Mouse (Mus musculus) ES-E14 (cell line): ENCODE results near the gene Polr3b. TPM values are rescaled to one million over a fixed set of nuclear protein-coding genes. Genes with fewer than 3 reads are reported as not detected.

Experiments
- DNase-seq: peaks from one replicate; pipeline ENCODE4 v3.0.0-alpha.2; 2013; ENCODE audit warnings: low read depth, low spot score
- H3K27ac ChIP-seq: 2 replicates; pipeline ENCODE4 v1.5.1; 2012; ENCODE audit warnings: low read depth, mild to moderate bottlenecking, low read length, moderate library complexity, mixed read lengths; ENCODE audit not compliant: poor library complexity, insufficient read depth, severe bottlenecking
- H3K36me3 ChIP-seq: 2 replicates; pipeline ENCODE4 v1.6.1; 2012; ENCODE audit warnings: mild to moderate bottlenecking, low read length, moderate library complexity, mixed read lengths; ENCODE audit not compliant: control insufficient read depth, poor library complexity, insufficient read depth, severe bottlenecking
- H3K4me1 ChIP-seq, 2 experiments: fragments of 150-350 bp in 1 of 2; sonication (generic) in 1 of 2; 2 replicates each; pipeline ENCODE4 v1.6.1; 2012; ENCODE audit warnings: low read length in 2 of 2, mild to moderate bottlenecking in 1 of 2, mixed read lengths in 1 of 2; ENCODE audit not compliant: control insufficient read depth in 2 of 2, insufficient read depth in 2 of 2, poor library complexity in 1 of 2
- H3K4me3 ChIP-seq, 2 experiments: fragments of 150-350 bp in 1 of 2; sonication (generic) in 1 of 2; 2 replicates each; pipeline ENCODE4 v1.5.1; 2012; ENCODE audit warnings: low read length in 2 of 2, low read depth in 1 of 2, mild to moderate bottlenecking in 1 of 2, mixed read lengths in 1 of 2; ENCODE audit not compliant: insufficient read depth in 1 of 2, poor library complexity in 1 of 2, severe bottlenecking in 1 of 2
- H3K9ac ChIP-seq: 2 replicates; pipeline ENCODE4 v1.6.1; 2012; ENCODE audit warnings: low read depth, mild to moderate bottlenecking, low read length, mixed read lengths; ENCODE audit not compliant: poor library complexity, insufficient read depth, severe bottlenecking
- H3K9me3 ChIP-seq: fragments of 150-350 bp; sonication (generic); 2 replicates; pipeline ENCODE4 v1.6.1; 2012; ENCODE audit warnings: low read depth, mild to moderate bottlenecking, low read length; ENCODE audit not compliant: control insufficient read depth, insufficient read depth
- CHD2 ChIP-seq: IDR thresholded peaks from 2 replicates; pipeline ENCODE4 v1.6.1; 2014; ENCODE audit warnings: mild to moderate bottlenecking, low read depth, low read length, inconsistent platforms
- HCFC1 ChIP-seq: IDR thresholded peaks from 2 replicates; pipeline ENCODE4 v1.6.1; 2012; ENCODE audit warnings: low read length, inconsistent platforms, borderline replicate concordance; ENCODE audit not compliant: insufficient read depth
- MAFK ChIP-seq: IDR thresholded peaks from 2 replicates; pipeline ENCODE4 v1.6.1; 2014; ENCODE audit warnings: mild to moderate bottlenecking, low read depth, low read length, inconsistent platforms; ENCODE audit not compliant: insufficient read depth
- ZC3H11A ChIP-seq: IDR thresholded peaks from 2 replicates; pipeline ENCODE4 v1.6.1; 2012; ENCODE audit warnings: low read depth, mild to moderate bottlenecking, inconsistent platforms, low read length, borderline replicate concordance
- ZNF384 ChIP-seq: IDR thresholded peaks from 2 replicates; pipeline ENCODE4 v1.6.1; 2012; ENCODE audit warnings: low read depth, low read length, inconsistent platforms
- in situ Hi-C, 2 experiments: fragments of 600-800 bp; cut with MboI; formaldehyde crosslinking; loops; one replicate each; pipeline ENCODE4 v1.15.1; 2025; ENCODE audit warnings: low sequenced_read_pairs in 2 of 2, inconsistent platforms in 1 of 2; ENCODE audit not compliant: unreplicated experiment in 2 of 2
- total RNA-seq: library from RNA; depleted of rRNA; stranded (reverse); fragments of 300-350 nt; gene quantifications from 2 replicates; pipeline ENCODE4 v1.2.3, GENCODE M21; 2012; rRNA removed

Gene Polr3b
- total RNA-seq, 1 experiment: 29.2 TPM

DNA sequence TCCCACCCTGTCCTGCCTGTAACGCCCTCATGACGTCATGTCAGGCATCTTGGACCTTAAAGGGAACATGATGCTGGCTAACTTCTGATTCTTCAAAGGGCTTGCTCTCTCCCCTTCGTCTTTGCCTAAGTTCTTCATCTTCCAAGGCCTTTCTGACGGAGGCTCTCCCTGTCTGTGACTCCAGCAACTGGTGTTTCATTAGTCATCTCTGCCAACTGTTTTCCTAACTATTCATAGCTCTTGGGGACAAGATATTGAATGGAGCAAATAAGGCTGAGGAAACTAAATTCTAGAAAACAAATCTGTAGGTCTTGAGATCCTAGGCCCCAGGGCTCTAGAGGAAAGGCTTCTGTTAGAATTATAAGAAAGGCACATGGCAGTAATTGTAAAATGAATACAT lies 151.8 kb downstream of the Polr3b start:
- H3K36me3 ChIP-seq: no peaks in the 10 kb centered on the region
- in situ Hi-C loops: no loop called here
- TF ChIP-seq ZNF384: no peak
- no peak for TF ChIP-seq ZC3H11A
- TF ChIP-seq MAFK: no peak
- no peak for TF ChIP-seq HCFC1
- no peak for TF ChIP-seq CHD2

DNA sequence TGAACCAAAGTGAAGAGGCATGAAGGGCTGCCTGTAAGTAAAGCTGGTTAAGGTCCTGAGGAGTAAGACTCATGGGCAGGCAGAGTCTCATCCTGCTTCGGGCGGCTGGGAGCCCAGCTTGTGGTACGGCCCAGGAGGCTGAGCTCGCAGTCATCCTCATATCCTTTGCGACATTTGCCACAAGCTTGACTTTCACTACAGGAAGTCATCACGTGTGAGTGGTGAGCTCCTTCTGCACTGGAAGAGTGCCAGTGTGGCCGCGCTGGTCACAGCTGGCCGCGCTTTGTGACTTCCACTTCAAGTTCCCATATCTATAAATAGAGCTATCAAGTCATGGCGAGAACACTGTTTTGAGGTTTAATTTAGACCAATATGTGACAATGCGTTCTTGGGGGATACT lies 152.5 kb downstream of the Polr3b start:
- in situ Hi-C loops: no loop called here
- no peak overlapping the region for H3K27ac ChIP-seq
- H3K4me1 ChIP-seq: no peaks in the 10 kb centered on the region
- TF ChIP-seq MAFK (no peak), HCFC1 (no peak), ZC3H11A (no peak), ZNF384 (no peak), CHD2 (no peak)
- no peaks in the 10 kb centered on the region for H3K9me3 ChIP-seq
- H3K9ac ChIP-seq: no peak overlapping the region
- no peak overlapping the region for H3K4me3 ChIP-seq
- no peak for DNase-seq
- H3K36me3 ChIP-seq: no peaks in the 10 kb centered on the region

More for the DNA sequence above, 151.8 kb downstream of the Polr3b start:
- no peak overlapping the region for H3K27ac ChIP-seq
- H3K4me1 ChIP-seq: no peaks in the 10 kb centered on the region
- H3K9ac ChIP-seq: no peak overlapping the region
- DNase-seq: no peak
- no peak overlapping the region for H3K4me3 ChIP-seq
- no peaks in the 10 kb centered on the region for H3K9me3 ChIP-seq

Other genes starting within 250 kb of the Polr3b start
- gene Nuak1, start 181.7 kb upstream of the Polr3b start, total RNA-seq: 8.5 and 15.1 TPM in 2 replicates
- gene Ckap4, start 88.2 kb upstream of the Polr3b start, total RNA-seq: 86.8 and 120 TPM in 2 replicates
- 2.8 and 2.9 TPM in 2 replicates for gene Tcp11l2, start 45.7 kb upstream of the Polr3b start, total RNA-seq
- gene Rfx4, start 133.8 kb downstream of the Polr3b start, total RNA-seq: 0.85 and 1.2 TPM in 2 replicates